Mouse (Mus musculus) cerebellum, adult 9-11 months (tissue): ENCODE data around the gene Tpst2.

Source experiments
- DNase-seq: peaks from one replicate; pipeline ENCODE4 v3.0.0; 2022

Gene Tpst2

GRCm38 (mm10) chr5:112282780-112283482, 6.4 kb downstream of the Tpst2 start:
- DNase-seq = no peak

GRCm38 (mm10) chr5:112283543-112284202, 7.2 kb downstream of the Tpst2 start:
- DNase-seq = no peak

- no peak for DNase-seq
Observed at GRCm38 (mm10) chr5:112284203-112284582, 7.7 kb downstream of the Tpst2 start.

- no peak for DNase-seq
Observed at GRCm38 (mm10) chr5:112285548-112286085, 9.1 kb downstream of the Tpst2 start.

- no peak for DNase-seq
Observed at GRCm38 (mm10) chr5:112286608-112286983, 10.1 kb downstream of the Tpst2 start.

- no peak for DNase-seq
Observed at GRCm38 (mm10) chr5:112286984-112287641, 10.6 kb downstream of the Tpst2 start.

GRCm38 (mm10) chr5:112287652-112288051, 11.2 kb downstream of the Tpst2 start:
- DNase-seq = no peak

- DNase-seq = no peak
Observed at GRCm38 (mm10) chr5:112288193-112289141, 12.0 kb downstream of the Tpst2 start.

- no peak for DNase-seq
Observed at GRCm38 (mm10) chr5:112289236-112289635, 12.7 kb downstream of the Tpst2 start.

- DNase-seq = peak; percentile 72
Observed at GRCm38 (mm10) chr5:112289819-112290535, 13.5 kb downstream of the Tpst2 start.

- DNase-seq = no peak
Observed at GRCm38 (mm10) chr5:112290536-112290880, 14.0 kb downstream of the Tpst2 start.

- DNase-seq = no peak
Observed at GRCm38 (mm10) chr5:112291866-112292265, 15.4 kb downstream of the Tpst2 start.

- no peak for DNase-seq
Observed at GRCm38 (mm10) chr5:112292343-112292980, 16.0 kb downstream of the Tpst2 start.

- DNase-seq = no peak
Observed at GRCm38 (mm10) chr5:112293800-112294199, 17.3 kb downstream of the Tpst2 start.

GRCm38 (mm10) chr5:112294696-112295095, 18.2 kb downstream of the Tpst2 start:
- DNase-seq = no peak

GRCm38 (mm10) chr5:112295162-112295561, 18.7 kb downstream of the Tpst2 start:
- no peak for DNase-seq

GRCm38 (mm10) chr5:112295564-112295963, 19.1 kb downstream of the Tpst2 start:
- no peak for DNase-seq

- DNase-seq = peak; percentile 26
Observed at GRCm38 (mm10) chr5:112296404-112297181, 20.1 kb downstream of the Tpst2 start.

GRCm38 (mm10) chr5:112297257-112297656, 20.8 kb downstream of the Tpst2 start:
- no peak for DNase-seq

GRCm38 (mm10) chr5:112298226-112298988, 21.9 kb downstream of the Tpst2 start:
- peak; percentile 27 for DNase-seq
